Mouse (Mus musculus) MEL (cell line): ENCODE measurements around the gene Dlx1.

Experiments
- CHD1 ChIP-seq: IDR thresholded peaks from 2 replicates; pipeline ENCODE4 v1.6.1; 2012; ENCODE audit warnings: low read depth, mild to moderate bottlenecking, inconsistent platforms, low read length, improper control_type of control experiment
- CTCF ChIP-seq, 3 experiments: IDR thresholded peaks in 2 of 3; conservative IDR thresholded peaks in 1 of 3; 2 replicates each; pipeline ENCODE4 v1.5.1; 2011 to 2012; ENCODE audit warnings: low read length in 3 of 3, low read depth in 2 of 3, mild to moderate bottlenecking in 2 of 3, improper control_type of control experiment in 1 of 3, inconsistent platforms in 1 of 3, mixed read lengths in 1 of 3, moderate library complexity in 1 of 3; ENCODE audit not compliant: control insufficient read depth in 1 of 3, insufficient read depth in 1 of 3, poor library complexity in 1 of 3, severe bottlenecking in 1 of 3
- EP300 ChIP-seq, 2 experiments: IDR thresholded peaks; 2 replicates each; pipeline ENCODE4 v1.6.1; 2011; ENCODE audit warnings: improper control_type of control experiment in 2 of 2, low read length in 2 of 2, low read depth in 1 of 2, mild to moderate bottlenecking in 1 of 2
- GABPA ChIP-seq: IDR thresholded peaks from 2 replicates; pipeline ENCODE4 v1.6.1; 2012; ENCODE audit warnings: low read depth, mild to moderate bottlenecking, inconsistent platforms, low read length, improper control_type of control experiment, moderate library complexity
- MAX ChIP-seq: IDR thresholded peaks from 2 replicates; pipeline ENCODE4 v1.6.1; 2011; ENCODE audit warnings: low read length, improper control_type of control experiment
- MEF2A ChIP-seq: IDR thresholded peaks from 2 replicates; pipeline ENCODE4 v1.6.1; 2014; ENCODE audit warnings: low read depth, mild to moderate bottlenecking, inconsistent platforms, low read length, improper control_type of control experiment; ENCODE audit not compliant: poor library complexity, insufficient replicate concordance, severe bottlenecking; ENCODE audit errors: extremely low read depth
- POLR2A ChIP-seq, 2 experiments: IDR thresholded peaks; 2 replicates each; pipeline ENCODE4 v1.6.1; 2011 to 2012; ENCODE audit warnings: low read length in 2 of 2, mild to moderate bottlenecking in 2 of 2, control low read depth in 1 of 2, improper control_type of control experiment in 1 of 2, low read depth in 1 of 2, moderate library complexity in 1 of 2; ENCODE audit not compliant: control insufficient read depth in 1 of 2, insufficient read depth in 1 of 2, poor library complexity in 1 of 2
- TAL1 ChIP-seq: IDR thresholded peaks from 2 replicates; pipeline ENCODE4 v1.6.1; 2012; ENCODE audit warnings: mild to moderate bottlenecking, inconsistent platforms, low read length, moderate library complexity, mixed read lengths
- TCF12 ChIP-seq: IDR thresholded peaks from 2 replicates; pipeline ENCODE4 v1.6.1; 2014; ENCODE audit warnings: low read depth, mild to moderate bottlenecking, inconsistent platforms, low read length, improper control_type of control experiment, moderate library complexity
- USF1 ChIP-seq: IDR thresholded peaks from 2 replicates; pipeline ENCODE4 v1.6.1; 2014; ENCODE audit warnings: low read depth, mild to moderate bottlenecking, inconsistent platforms, low read length, improper control_type of control experiment, moderate library complexity

DNA sequence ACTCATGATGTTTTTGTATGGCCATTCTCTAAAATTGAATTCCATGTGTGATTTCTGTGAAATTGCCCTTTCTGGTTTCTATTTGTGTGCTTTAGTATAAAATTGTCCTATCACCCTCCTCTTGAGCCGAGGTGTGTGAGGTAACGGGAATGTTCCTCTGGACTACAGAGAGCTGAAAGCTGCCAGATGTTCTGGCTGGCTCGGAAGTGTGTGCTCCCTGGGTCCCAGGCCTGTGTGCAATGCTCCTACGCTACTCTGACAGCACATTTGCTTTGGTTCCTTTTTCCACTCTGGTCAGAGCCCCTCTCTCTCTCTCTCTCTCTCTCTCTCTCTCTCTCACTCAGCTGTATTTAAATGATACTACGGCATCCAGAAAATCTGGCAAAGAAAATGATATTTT is 30.7 kb upstream of the Dlx1 start:
- TF ChIP-seq TAL1 (no peak), POLR2A (IDR thresholded peaks at IDR 0.05; ENCODE audit: control insufficient read depth in 1 of 2, insufficient read depth in 1 of 2, low read depth in 1 of 2, low read length in 2 of 2, poor library complexity in 1 of 2) (no peak), MAX (no peak), EP300 (IDR thresholded peaks at IDR 0.05; ENCODE audit: low read depth in 1 of 2, low read length in 2 of 2) (no peak), GABPA (no peak), MEF2A (no peak), CTCF (IDR thresholded peaks at IDR 0.05 in 2 of 3, conservative IDR thresholded peaks at IDR 0.05 in 1 of 3; ENCODE audit: control insufficient read depth in 1 of 3, insufficient read depth in 1 of 3, low read depth in 2 of 3, low read length in 3 of 3, poor library complexity in 1 of 3, severe bottlenecking in 1 of 3) (no peak), USF1 (no peak), TCF12 (no peak), CHD1 (no peak)
